Mouse (Mus musculus) left cerebral cortex, postnatal 10 days (tissue): ENCODE data around the gene Itprid1. TPM values are rescaled to one million over a fixed set of nuclear protein-coding genes. Genes with fewer than 3 reads are reported as not detected.

Experiments used
- DNase-seq, 2 experiments: peaks; one replicate each; pipeline ENCODE4 v3.0.0; 2021 to 2022; ENCODE audit warnings: low spot score in 2 of 2, mixed read lengths in 1 of 2; ENCODE audit errors: extremely low spot score in 1 of 2
- intact Hi-C: fragments of 180-260 bp; cut with DNase I; formaldehyde crosslinking; loops from one replicate; pipeline ENCODE4 v1.15.1; 2025
- total RNA-seq, 2 experiments: library from RNA; stranded (reverse); gene quantifications; 2 replicates each; pipeline ENCODE4 v1.2.3; 2021

The Itprid1 gene
- total RNA-seq, 2 experiments from 2014 or later: 1.5 to 2.0 TPM

GRCm38 (mm10) chr6:55856085-55856484, 19.4 kb downstream of the Itprid1 start:
- no peak for DNase-seq
- intact Hi-C loops: no loop called here

DNA sequence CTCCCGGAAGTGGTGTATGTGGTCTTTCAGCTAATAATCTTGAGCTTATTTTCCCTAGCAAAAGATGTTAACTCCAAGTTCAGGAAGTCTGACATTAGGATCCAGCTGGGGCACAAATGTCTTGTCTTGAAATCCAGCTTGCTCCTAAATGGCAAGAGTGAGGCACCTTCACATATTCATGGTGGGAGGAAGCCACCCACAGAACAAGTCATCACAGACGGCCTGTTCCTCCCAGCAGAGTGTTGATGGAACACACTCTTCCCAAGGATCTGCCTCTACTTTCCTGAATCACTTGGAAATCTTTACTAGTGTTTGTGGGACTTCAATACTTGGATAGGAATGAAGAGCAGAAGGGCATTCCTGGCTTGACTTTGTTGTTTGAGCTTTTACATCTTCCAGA, 28.5 kb downstream of the Itprid1 start:
- intact Hi-C loops: no loop called here
- no peak for DNase-seq

DNA sequence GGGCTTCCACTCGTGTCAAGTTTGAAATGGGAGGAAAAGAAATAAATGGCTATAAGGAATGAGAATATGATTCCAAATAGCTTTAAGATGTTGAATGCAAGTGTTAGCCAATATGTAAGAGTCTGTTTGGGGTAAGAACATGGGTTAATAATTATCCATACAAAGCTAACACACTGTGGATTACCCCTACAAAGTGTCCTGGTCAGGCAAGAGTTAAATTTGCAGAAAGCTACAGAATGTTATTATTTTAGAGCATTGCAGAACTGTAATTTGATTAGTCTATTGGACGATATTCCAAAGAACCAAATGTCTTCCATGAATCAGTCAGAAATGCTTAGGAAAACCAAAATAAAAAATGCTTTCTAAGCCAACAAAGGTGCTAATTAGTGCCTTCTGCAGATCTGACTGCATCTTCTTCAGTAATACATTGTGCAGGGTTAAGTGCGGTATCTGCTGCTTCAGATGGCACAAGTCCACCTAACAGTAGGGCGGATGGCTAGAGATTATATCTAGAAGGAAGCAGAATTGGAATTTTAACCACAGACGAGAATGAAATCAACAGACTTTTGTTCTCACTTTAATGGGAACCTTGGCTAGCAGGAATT, 42.8 kb downstream of the Itprid1 start:
- peak in 1 of 2 experiments; percentile 33 for DNase-seq
- intact Hi-C loops: no loop called here

DNA sequence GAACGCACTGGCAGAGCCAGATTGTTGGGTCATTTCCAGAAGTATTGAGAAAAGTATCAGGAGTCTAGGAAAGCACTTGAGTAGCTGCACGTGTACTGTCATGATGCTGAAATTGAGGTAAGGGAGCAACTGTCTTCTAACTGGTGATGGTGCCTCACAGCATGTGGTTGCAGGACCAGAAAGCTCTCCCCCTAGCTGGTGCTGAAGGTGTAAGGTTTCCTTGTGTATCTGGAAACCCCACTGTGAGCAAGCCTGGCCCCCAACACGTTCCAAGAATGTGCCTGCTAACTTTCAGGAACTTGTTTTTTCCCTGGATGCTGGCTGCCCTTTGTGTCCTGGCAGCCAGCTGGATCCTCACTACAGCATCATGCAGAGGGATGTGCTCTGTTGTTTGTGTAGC, 44.2 kb downstream of the Itprid1 start:
- peak in 1 of 2 experiments; percentile 18 for DNase-seq
- intact Hi-C loops: no loop called here

- no peak for DNase-seq
- intact Hi-C loops: no loop called here
Observed at GRCm38 (mm10) chr6:55887598-55887997, 50.9 kb downstream of the Itprid1 start.

DNA sequence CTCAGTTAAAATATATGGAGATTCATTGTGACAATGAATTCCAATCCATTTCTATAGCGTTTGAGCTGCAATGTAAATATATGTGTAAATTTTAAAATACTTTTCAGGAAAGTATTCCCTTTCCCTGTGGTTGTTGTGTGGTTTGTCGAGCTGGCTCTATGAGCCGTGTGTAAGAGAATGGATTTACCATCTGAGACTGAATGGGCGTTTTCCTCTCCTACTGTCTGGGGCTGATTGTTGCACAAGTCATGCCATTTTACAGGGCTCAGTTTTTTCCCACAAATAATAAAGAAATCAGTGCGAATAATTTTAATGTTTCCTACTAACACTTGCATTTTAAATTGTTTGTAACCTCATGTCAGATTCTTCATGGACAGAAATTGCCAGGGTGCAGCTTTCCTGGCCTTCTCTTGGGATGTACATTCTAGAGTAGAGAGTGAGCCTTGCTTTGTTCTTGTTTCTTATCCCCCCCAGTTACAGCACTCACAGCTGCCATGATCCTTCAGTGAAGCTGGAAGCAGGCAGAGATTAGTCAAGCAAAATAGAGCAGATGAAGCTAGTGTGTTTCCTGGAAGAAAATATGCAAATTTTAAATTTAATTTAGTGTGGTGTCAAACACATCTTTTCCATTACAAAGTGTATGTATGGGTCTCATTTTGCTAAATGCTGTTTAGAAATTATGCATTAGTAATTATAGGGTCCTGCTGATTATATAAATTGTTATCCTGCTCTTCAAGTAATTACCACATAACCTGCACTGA, 65.1 kb downstream of the Itprid1 start:
- no peak for DNase-seq
- intact Hi-C loops: no loop called here

DNA sequence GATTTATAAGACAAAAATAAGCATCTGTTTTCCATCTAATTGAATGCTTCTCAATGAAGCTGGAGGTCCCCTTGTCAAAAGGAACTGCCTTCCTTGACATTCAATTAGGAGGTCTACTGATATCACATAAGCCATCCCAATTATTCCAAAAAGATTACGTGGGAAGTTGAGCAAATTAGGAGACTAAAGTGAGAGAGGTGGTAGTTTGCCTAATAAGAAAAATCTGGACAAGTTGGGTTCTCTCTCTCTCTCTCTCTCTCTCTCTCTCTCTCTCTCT, 65.6 kb downstream of the Itprid1 start:
- intact Hi-C loops: no loop called here
- DNase-seq: no peak

GRCm38 (mm10) chr6:55919206-55919605, 82.5 kb downstream of the Itprid1 start:
- DNase-seq: no peak
- intact Hi-C loops: no loop called here

- intact Hi-C loops: no loop called here
- DNase-seq: no peak
Observed at GRCm38 (mm10) chr6:55920282-55920720, 83.6 kb downstream of the Itprid1 start.

DNA sequence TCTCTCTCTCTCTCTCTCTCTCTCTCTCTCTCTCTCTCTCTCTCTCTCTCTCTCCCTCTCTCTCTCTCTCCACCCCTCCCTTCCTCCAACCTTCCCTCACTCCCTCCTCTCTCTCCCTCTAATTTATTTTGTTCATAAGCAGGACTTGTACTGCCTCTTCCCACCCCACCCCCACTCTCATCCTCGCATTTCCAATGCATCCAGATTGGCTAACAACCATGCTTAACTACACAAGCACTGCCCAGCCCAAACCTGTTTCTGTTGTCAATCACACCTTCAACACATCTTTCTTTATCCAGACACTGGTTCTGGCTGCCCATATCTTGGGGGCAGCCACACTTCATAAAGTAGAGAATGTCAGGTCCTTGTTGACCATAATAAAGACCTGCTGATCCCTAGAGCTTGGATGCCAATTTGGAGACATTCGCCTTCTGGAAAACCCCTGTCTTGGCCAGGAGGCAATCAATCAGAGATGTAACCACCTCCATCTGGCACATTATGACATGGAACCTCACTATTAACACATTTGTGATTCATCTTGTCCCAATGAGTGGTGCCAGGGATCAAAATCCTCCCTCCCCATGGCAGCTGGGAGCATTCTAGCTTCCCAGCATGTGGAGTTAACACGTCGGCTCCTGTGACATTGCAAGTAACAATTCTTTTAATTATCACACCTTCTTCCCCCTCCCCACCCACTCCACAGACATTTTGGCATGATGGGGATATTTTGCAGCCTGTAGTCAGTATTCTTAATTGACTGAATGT, 84.4 kb downstream of the Itprid1 start:
- intact Hi-C loops: no loop called here
- DNase-seq: no peak

DNA sequence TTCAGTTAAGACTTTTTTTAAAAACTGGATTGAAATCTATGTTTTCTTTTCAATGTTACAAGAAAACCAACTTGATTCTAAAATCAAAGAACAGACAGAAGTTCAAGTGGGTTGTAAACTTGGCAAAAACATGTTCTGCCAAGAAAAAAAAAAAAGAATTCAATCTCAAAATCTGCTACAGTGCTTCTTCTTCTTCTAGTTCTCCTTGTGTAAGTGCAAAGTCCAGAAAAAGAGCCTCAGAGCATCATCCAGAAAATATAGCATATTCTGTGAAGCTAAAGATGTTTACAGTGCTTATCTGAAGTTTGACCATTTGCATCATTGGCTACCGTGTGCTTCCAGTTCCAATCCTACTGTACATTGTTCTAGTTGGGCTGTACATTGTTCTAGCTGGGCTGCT, 108.0 kb downstream of the Itprid1 start:
- DNase-seq: no peak
- intact Hi-C loops: loop anchor here (5.0 kb wide), 2 partner anchors 137 to 402 kb away; no protein-coding TSS in a partner anchor

GRCm38 (mm10) chr6:55950345-55951110, 113.8 kb downstream of the Itprid1 start:
- intact Hi-C loops: loop anchor here (1.0 to 5.0 kb wide), 2 partner anchors 233 to 431 kb away; no protein-coding TSS in a partner anchor
- DNase-seq: peak; percentile 58 to 63

GRCm38 (mm10) chr6:55972998-55973397, 136.3 kb downstream of the Itprid1 start:
- DNase-seq: peak; percentile 20 to 22
- intact Hi-C loops: loop anchor here (5.0 kb wide), 1 partner anchor 74 kb away; no protein-coding TSS in a partner anchor

DNA sequence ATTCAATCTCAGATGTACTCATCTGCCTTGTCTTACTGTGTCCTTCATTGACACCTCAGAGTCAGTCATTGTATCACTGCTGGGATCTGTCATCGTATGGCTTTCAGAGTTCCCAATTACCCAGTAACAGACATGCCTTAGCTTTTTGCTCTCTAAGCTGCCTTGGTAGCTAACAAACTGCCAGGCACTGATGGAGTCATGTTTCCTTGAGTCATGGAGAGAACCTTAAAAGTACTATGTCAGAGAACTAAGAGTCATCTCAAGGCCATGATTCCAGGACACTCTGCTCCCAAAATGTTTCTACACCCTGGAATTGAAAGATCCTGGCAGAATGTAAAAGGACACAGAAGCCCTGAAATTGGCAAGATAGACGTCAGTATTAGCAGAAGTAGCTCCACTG, 143.1 kb downstream of the Itprid1 start:
- DNase-seq: no peak
- intact Hi-C loops: no loop called here

GRCm38 (mm10) chr6:56008711-56009110, 172.0 kb downstream of the Itprid1 start:
- DNase-seq: no peak
- intact Hi-C loops: no loop called here

- no peak for DNase-seq
- intact Hi-C loops: no loop called here
Observed at GRCm38 (mm10) chr6:56012384-56012783, 175.7 kb downstream of the Itprid1 start.

DNA sequence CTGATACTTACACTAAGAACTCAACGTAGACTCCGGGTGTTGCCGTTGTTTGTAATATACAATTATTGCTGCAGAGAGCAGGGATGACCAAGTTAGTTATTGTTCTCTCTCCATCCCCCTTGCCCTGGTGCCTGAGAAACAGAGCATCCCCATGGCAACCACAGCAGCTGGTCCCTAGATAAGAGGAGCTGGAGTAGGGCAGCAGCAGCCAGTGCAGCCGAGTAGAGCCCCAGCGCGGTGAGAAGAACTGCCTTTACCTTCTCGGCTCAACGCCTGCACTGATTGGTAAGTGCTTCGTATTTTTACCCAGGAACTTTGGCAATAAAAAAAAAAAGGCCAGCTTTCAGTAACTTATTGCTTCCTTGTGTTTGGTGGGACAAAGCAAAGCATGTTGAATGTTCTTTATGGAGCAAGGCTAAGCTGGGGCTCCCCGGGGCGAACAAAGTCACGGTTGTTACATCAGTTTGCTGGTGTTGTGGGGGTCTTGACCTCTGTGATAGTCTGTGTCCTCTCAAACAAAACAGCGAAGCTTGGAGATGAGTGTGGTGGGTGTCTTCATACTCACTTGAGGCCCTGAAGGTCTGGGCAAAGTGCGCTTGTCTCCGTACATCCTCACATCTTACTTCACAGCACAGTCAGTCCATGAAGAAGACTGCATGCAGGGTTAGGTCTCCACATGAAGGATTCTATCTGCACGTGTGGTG, 180.7 kb downstream of the Itprid1 start, which contains the start of gene Ppp1r17:
Gene Ppp1r17, plus strand, starts transcription at position 207 of the 704 bp plus-strand sequence.
- intact Hi-C loops: no loop called here
- peak in 1 of 2 experiments; percentile 28 for DNase-seq

- no peak for DNase-seq
- intact Hi-C loops: no loop called here
Observed at GRCm38 (mm10) chr6:56019632-56020031, 182.9 kb downstream of the Itprid1 start.
